Mouse (Mus musculus) small intestine, adult 2 months (tissue): Measurements from ENCODE around the gene Ppp1r14b. TPM values are rescaled to one million over a fixed set of nuclear protein-coding genes. Genes with fewer than 3 reads are reported as not detected.

Experiments
- H3K27ac ChIP-seq: fragments of 200-500 bp; 2 replicates; pipeline ENCODE4 v1.5.1; 2012; ENCODE audit warnings: low read depth, low read length, control low read depth, inconsistent platforms; ENCODE audit not compliant: insufficient read depth
- H3K27me3 ChIP-seq: fragments of 200-500 bp; 2 replicates; pipeline ENCODE4 v1.6.1; 2012; ENCODE audit warnings: mild to moderate bottlenecking, moderate library complexity, low read length, inconsistent platforms; ENCODE audit not compliant: control insufficient read depth, insufficient read depth
- H3K36me3 ChIP-seq: fragments of 200-500 bp; 2 replicates; pipeline ENCODE4 v1.6.1; 2012; ENCODE audit warnings: mild to moderate bottlenecking, low read length, control low read depth, inconsistent platforms; ENCODE audit not compliant: control insufficient read depth, insufficient read depth
- H3K4me1 ChIP-seq: fragments of 200-500 bp; 2 replicates; pipeline ENCODE4 v1.6.1; 2012; ENCODE audit warnings: low read length, inconsistent platforms, mixed read lengths; ENCODE audit not compliant: control insufficient read depth, insufficient read depth, insufficient read length
- H3K4me3 ChIP-seq: fragments of 200-500 bp; 2 replicates; pipeline ENCODE4 v1.5.1; 2012; ENCODE audit warnings: low read depth, mild to moderate bottlenecking, control low read depth, inconsistent platforms, low read length, moderate library complexity
- CTCF ChIP-seq: fragments of 200-500 bp; IDR thresholded peaks from 2 replicates; pipeline ENCODE4 v1.5.1; 2012; ENCODE audit warnings: low read depth, mild to moderate bottlenecking, control low read depth, inconsistent platforms, low read length, moderate library complexity, mixed read lengths; ENCODE audit not compliant: insufficient replicate concordance, insufficient read length; ENCODE audit errors: extremely low read depth
- POLR2A ChIP-seq: fragments of 200-500 bp; IDR thresholded peaks from 2 replicates; pipeline ENCODE4 v1.6.1; 2012; ENCODE audit warnings: low read depth, mild to moderate bottlenecking, control low read depth, inconsistent platforms, low read length, moderate library complexity
- WGBS: fragments of 180-500 bp; shearing (Covaris S2); methylation state at CpG from one replicate; pipeline ENCODE4 v1.1.7; 2018; 5-methylcytosine and 5-hydroxymethylcytosine counted together
- polyA plus RNA-seq: library from polyadenylated mRNA; depleted of rRNA; stranded (reverse); fragments of >200 nt; gene quantifications from 2 replicates; pipeline ENCODE4 v1.2.3, GENCODE M21; 2012; rRNA removed

Ppp1r14b gene
- polyA plus RNA-seq, 1 experiment = 100 TPM

GRCm38 (mm10) chr19:7019191-7019590 is 44.4 kb downstream of the Ppp1r14b start, which contains the start of gene Fermt3:
TSS of gene Fermt3 (minus strand) at chr19:7019469.
- peak within 1 kb of the TSS; percentile 82 for H3K27ac ChIP-seq
- H3K4me1 ChIP-seq = no peaks in the 10 kb centered on the region
- H3K36me3 ChIP-seq = peaks cover 36% of the 10 kb centered on the region
- TF ChIP-seq CTCF (no peak), POLR2A (no peak)
- WGBS = 55% methylated on average over 5 of the region's 5 CpGs
- H3K4me3 ChIP-seq = peak within 1 kb of the TSS; percentile 55
- H3K27me3 ChIP-seq = no peaks in the 10 kb centered on the region

DNA sequence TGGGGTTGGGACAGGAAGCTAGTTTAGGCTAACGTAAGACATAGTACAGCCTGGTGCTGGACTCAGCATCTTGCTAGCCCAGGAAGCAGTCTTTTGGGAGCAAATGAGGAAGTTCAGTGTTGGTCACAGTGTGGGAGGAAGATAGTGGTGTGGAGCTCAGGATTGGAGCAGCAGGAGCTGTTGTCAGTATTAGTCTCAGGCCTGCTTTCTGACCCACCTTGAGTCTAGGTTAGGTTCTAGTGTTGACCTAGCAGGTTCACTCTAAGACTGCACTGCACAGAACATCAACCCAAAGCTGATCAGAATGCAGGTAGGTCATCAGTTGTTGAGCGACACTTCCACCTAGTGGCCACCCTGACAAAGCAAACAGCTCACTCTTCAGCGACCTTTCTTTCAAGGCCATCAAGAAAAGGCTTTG is 45.5 kb downstream of the Ppp1r14b start:
- no peaks in the 10 kb centered on the region for H3K4me1 ChIP-seq
- H3K4me3 ChIP-seq = no peak overlapping the region
- no peaks in the 10 kb centered on the region for H3K27me3 ChIP-seq
- peaks cover 44% of the 10 kb centered on the region for H3K36me3 ChIP-seq
- peak; percentile 61; the same call in 1 of the 2 replicates for TF ChIP-seq CTCF
- no peak for TF ChIP-seq POLR2A
- H3K27ac ChIP-seq = peak overlapping the region; percentile 56; the same call in 1 of the 2 replicates
- WGBS = 35% methylated on average over 3 of the region's 3 CpGs

Other genes starting within 250 kb of the Ppp1r14b start
- gene Rps6ka4, start 134.3 kb upstream of the Ppp1r14b start, polyA plus RNA-seq = 32.5 and 55.4 TPM in 2 replicates
- gene Ccdc88b, start 116.8 kb upstream of the Ppp1r14b start, polyA plus RNA-seq = 17.9 and 34.6 TPM in 2 replicates
- 29.0 and 52.3 TPM in 2 replicates for gene Trmt112, start 65.3 kb upstream of the Ppp1r14b start, polyA plus RNA-seq
- gene Prdx5, start 64.9 kb upstream of the Ppp1r14b start, polyA plus RNA-seq = 94.6 and 180 TPM in 2 replicates
- gene Esrra, start 53.2 kb upstream of the Ppp1r14b start, polyA plus RNA-seq = 168 and 346 TPM in 2 replicates
- gene Catsperz, start 49.6 kb upstream of the Ppp1r14b start, polyA plus RNA-seq = not detected in 2 replicates
- not detected in 2 replicates for gene Kcnk4, start 40.5 kb upstream of the Ppp1r14b start, polyA plus RNA-seq
- 83.3 and 127 TPM in 2 replicates for gene Bad, start 33.1 kb upstream of the Ppp1r14b start, polyA plus RNA-seq
- gene Gpr137, start 32.5 kb upstream of the Ppp1r14b start, polyA plus RNA-seq = 77.5 and 97.8 TPM in 2 replicates
- gene Plcb3, start 1.5 kb downstream of the Ppp1r14b start, polyA plus RNA-seq = 200 and 595 TPM in 2 replicates
- 23.0 and 47.9 TPM in 2 replicates for gene Fkbp2, start 5.5 kb downstream of the Ppp1r14b start, polyA plus RNA-seq
- gene Vegfb, start 12.7 kb downstream of the Ppp1r14b start, polyA plus RNA-seq = 19.8 and 20.4 TPM in 2 replicates
- 34.1 and 53.4 TPM in 2 replicates for gene Dnajc4, start 17.6 kb downstream of the Ppp1r14b start, polyA plus RNA-seq
- 41.2 and 53.8 TPM in 2 replicates for gene Nudt22, start 21.1 kb downstream of the Ppp1r14b start, polyA plus RNA-seq
- 5.2 and 7.7 TPM in 2 replicates for gene Trpt1, start 21.2 kb downstream of the Ppp1r14b start, polyA plus RNA-seq
- gene Fermt3, start 44.5 kb downstream of the Ppp1r14b start, polyA plus RNA-seq = 10.2 and 18.6 TPM in 2 replicates
- 15.2 and 21.4 TPM in 2 replicates for gene Stip1, start 65.0 kb downstream of the Ppp1r14b start, polyA plus RNA-seq
- 30.1 and 37.2 TPM in 2 replicates for gene Macrod1, start 81.8 kb downstream of the Ppp1r14b start, polyA plus RNA-seq
- gene Flrt1, start 130.8 kb downstream of the Ppp1r14b start, polyA plus RNA-seq = 0.06 and 0.22 TPM in 2 replicates
- gene Otub1, start 231.3 kb downstream of the Ppp1r14b start, polyA plus RNA-seq = 61.9 and 113 TPM in 2 replicates
- 3,019 and 4,573 TPM in 2 replicates for gene Cox8a, start 242.6 kb downstream of the Ppp1r14b start, polyA plus RNA-seq